10 mouse cellular contexts compared by ENCODE assay signal in the genomic region with DNA sequence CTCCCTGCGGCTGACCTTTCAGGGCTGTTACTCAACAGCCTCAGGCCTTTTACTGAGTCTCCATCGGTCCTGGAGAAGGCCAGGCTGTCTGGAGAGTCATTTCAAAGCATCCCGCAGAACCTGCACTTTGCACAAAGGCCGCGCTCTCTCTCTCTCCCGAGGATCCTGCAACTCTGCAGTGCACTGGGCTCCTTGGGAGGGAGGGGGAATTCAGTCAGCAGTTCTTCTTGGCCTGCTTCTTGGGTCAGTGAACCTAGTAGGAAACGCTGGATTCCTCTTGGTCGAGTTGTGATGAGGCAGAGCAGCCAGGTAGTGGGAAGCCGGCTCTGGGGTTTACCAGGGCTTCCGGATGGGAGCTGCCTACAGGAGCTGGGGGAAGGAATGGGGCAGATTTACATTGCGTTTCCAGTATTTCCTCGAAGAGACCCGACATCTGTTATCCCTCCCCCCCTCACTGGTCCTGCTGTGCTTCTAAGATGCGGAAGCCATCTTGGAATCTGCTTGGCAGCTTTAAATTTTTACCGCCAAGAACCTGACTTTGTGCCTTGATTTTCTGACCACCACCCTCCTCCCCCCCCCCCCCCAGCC. TPM values are rescaled to one million over a fixed set of nuclear protein-coding genes. Genes with fewer than 3 reads are reported as not detected.
A peak's percentile ranks its signal among the peaks of the same experiment; 100 is the strongest.
DNase-seq lines count a peak whose midpoint lies in the region; ATAC-seq and TF ChIP-seq lines count a peak whose summit lies in the region.
"Had no signal": no experiment of that assay in that cellular context is flagged by ENCODE, and none has a peak within 500 bp of the region (broad histone marks: within the 10 kb centered on the region; RNA-seq: fewer than 3 reads in every experiment).

No protein-coding gene starts in this region.

- TF ChIP-seq CTCF in lung, embryonic 14.5 days (IDR thresholded peaks at IDR 0.05; ENCODE audit: low read depth) = no peak
- TF ChIP-seq CTCF in liver, postnatal 0 days (IDR thresholded peaks at IDR 0.05; ENCODE audit: low read depth) = no peak

- H3K4me2 ChIP-seq in lung, embryonic 14.5 days = no peak overlapping the region
- no peak overlapping the region for H3K4me2 ChIP-seq in liver, postnatal 0 days (ENCODE audit: low read depth, low read length)
- H3K4me2 ChIP-seq: heart, embryonic 13.5 days; liver, embryonic 11.5 days had no signal

- no peak for TF ChIP-seq EP300 in liver, postnatal 0 days (IDR thresholded peaks at IDR 0.05; ENCODE audit: low read depth)

- no peak for DNase-seq in lung, embryonic 14.5 days
- DNase-seq in lung, adult 18-20 months = no peak
- peak; percentile 60 for DNase-seq in hindbrain, embryonic 10.5 days (ENCODE audit: low spot score)
- peak; percentile 63 for DNase-seq in limb, embryonic 10.5 days (ENCODE audit: low spot score)
- DNase-seq in retina, postnatal 1 day = peak; percentile 60
- DNase-seq in spleen, postnatal 4 days (ENCODE audit: low spot score in 2 of 2) = no peak
- no peak for DNase-seq in liver, postnatal 0 days
- DNase-seq in gastrocnemius, adult 8-10 months (ENCODE audit: low spot score in 2 of 2) = no peak

- H3K9ac ChIP-seq in lung, embryonic 14.5 days = no peak overlapping the region
- H3K9ac ChIP-seq in liver, postnatal 0 days (replicated peaks) = no peak overlapping the region
- H3K9ac ChIP-seq: heart, embryonic 13.5 days had no signal

- no peaks in the 10 kb centered on the region for H3K4me1 ChIP-seq in lung, embryonic 14.5 days (ENCODE audit: insufficient read depth)
- H3K4me1 ChIP-seq in hindbrain, embryonic 10.5 days (replicated peaks) = peaks cover 22% of the 10 kb centered on the region
- H3K4me1 ChIP-seq in limb, embryonic 10.5 days = peaks cover 20% of the 10 kb centered on the region
- H3K4me1 ChIP-seq in liver, postnatal 0 days (ENCODE audit: insufficient read depth) = no peaks in the 10 kb centered on the region

- no peak overlapping the region for H3K27ac ChIP-seq in lung, embryonic 14.5 days (ENCODE audit: low read depth)
- peak overlapping the region; percentile 84 for H3K27ac ChIP-seq in hindbrain, embryonic 10.5 days
- H3K27ac ChIP-seq in limb, embryonic 10.5 days = peak overlapping the region; percentile 85
- no peak overlapping the region for H3K27ac ChIP-seq in liver, postnatal 0 days (ENCODE audit: low read depth)
- H3K27ac ChIP-seq: heart, embryonic 13.5 days had no signal

- peak; percentile 23; the same call in 1 of the 2 replicates for ATAC-seq in lung, embryonic 14.5 days (ENCODE audit: insufficient read depth)
- no peak for ATAC-seq in liver, postnatal 0 days

- no peaks in the 10 kb centered on the region for H3K27me3 ChIP-seq in lung, embryonic 14.5 days (ENCODE audit: insufficient read depth, low read length)
- no peaks in the 10 kb centered on the region for H3K27me3 ChIP-seq in hindbrain, embryonic 10.5 days (ENCODE audit: insufficient read depth, poor library complexity, severe bottlenecking)
- H3K27me3 ChIP-seq in limb, embryonic 10.5 days (ENCODE audit: low read depth, poor library complexity, severe bottlenecking) = no peaks in the 10 kb centered on the region
- no peaks in the 10 kb centered on the region for H3K27me3 ChIP-seq in liver, postnatal 0 days (ENCODE audit: insufficient read depth, low read length)
- H3K27me3 ChIP-seq: heart, embryonic 13.5 days had no signal

- no peak overlapping the region for H3K4me3 ChIP-seq in lung, embryonic 14.5 days (ENCODE audit: low read depth, low read length)
- peak overlapping the region; percentile 28 for H3K4me3 ChIP-seq in hindbrain, embryonic 10.5 days
- H3K4me3 ChIP-seq in limb, embryonic 10.5 days = no peak overlapping the region; the same call in 1 of the 2 replicates
- H3K4me3 ChIP-seq in liver, postnatal 0 days (ENCODE audit: low read depth, low read length) = no peak overlapping the region
- H3K4me3 ChIP-seq: heart, embryonic 13.5 days had no signal

- 39% methylated on average over 15 of the region's 15 CpGs for WGBS in lung, embryonic 14.5 days
- WGBS in hindbrain, embryonic 10.5 days = 27% methylated on average over 15 of the region's 15 CpGs
- 35% methylated on average over 15 of the region's 15 CpGs for WGBS in limb, embryonic 10.5 days
- WGBS in liver, postnatal 0 days (ENCODE audit: insufficient replicate concordance) = 49% methylated on average over 15 of the region's 15 CpGs

- H3K36me3 ChIP-seq in lung, embryonic 14.5 days (ENCODE audit: insufficient read depth) = no peaks in the 10 kb centered on the region
- no peaks in the 10 kb centered on the region for H3K36me3 ChIP-seq in hindbrain, embryonic 10.5 days
- H3K36me3 ChIP-seq in limb, embryonic 10.5 days = no peaks in the 10 kb centered on the region
- H3K36me3 ChIP-seq in liver, postnatal 0 days (replicated peaks; ENCODE audit: insufficient read depth, low read length) = no peaks in the 10 kb centered on the region
- H3K36me3 ChIP-seq: heart, embryonic 13.5 days had no signal

- no peaks in the 10 kb centered on the region for H3K9me3 ChIP-seq in lung, embryonic 14.5 days (ENCODE audit: low read depth, low read length)
- H3K9me3 ChIP-seq in hindbrain, embryonic 10.5 days = 0 out of 2 replicates have a peak, but pooled peaks cover 2% of the 10 kb centered on the region
- no peaks in the 10 kb centered on the region for H3K9me3 ChIP-seq in limb, embryonic 10.5 days (replicated peaks)
- H3K9me3 ChIP-seq in liver, postnatal 0 days (ENCODE audit: low read length) = no peaks in the 10 kb centered on the region
- H3K9me3 ChIP-seq: heart, embryonic 13.5 days had no signal

RNA-seq across cellular contexts. Expression of a gene that starts 56.0 kb away (rescaled TPM):
- 1.8 and 2.0 TPM in 2 replicates for polyA plus RNA-seq in lung, embryonic 14.5 days (2014; fragmentation: Nextera tagmentation; extraction: Ambion mirVana)
- polyA plus RNA-seq in hindbrain, embryonic 10.5 days (2016; fragmentation: Nextera tagmentation; extraction: Ambion mirVana) = 0.47 and 0.86 TPM in 2 replicates
- 1.1 and 1.3 TPM in 2 replicates for polyA plus RNA-seq in limb, embryonic 10.5 days (2016; fragmentation: Nextera tagmentation; extraction: Ambion mirVana)
- 1.8 and 3.9 TPM in 2 replicates for polyA plus RNA-seq in liver, postnatal 0 days (2015; fragmentation: Nextera tagmentation; extraction: Ambion mirVana)
- under 1 TPM; 0.16 to 0.25 (median 0.21) TPM for total RNA-seq in gastrocnemius, adult 8-10 months (2022)
- polyA plus RNA-seq: heart, embryonic 13.5 days had no signal

Comparison
In these comparisons a context has a peak if more than half of its experiments do, and no peak if none do; other contexts are left out.
1. DNase-seq: peak in hindbrain, embryonic 10.5 days (single experiment), limb, embryonic 10.5 days (single experiment) and retina, postnatal 1 day (single experiment); none in lung, embryonic 14.5 days (single experiment), lung, adult 18-20 months (0 of 2), spleen, postnatal 4 days (0 of 2), liver, postnatal 0 days (single experiment) and gastrocnemius, adult 8-10 months (0 of 2).
2. H3K27ac ChIP-seq: peak in hindbrain, embryonic 10.5 days (single experiment) and limb, embryonic 10.5 days (single experiment); none in lung, embryonic 14.5 days (single experiment) and liver, postnatal 0 days (single experiment).